Mouse (Mus musculus) liver, embryonic 14.5 days (tissue): ENCODE measurements around the gene Cnnm2. TPM values are rescaled to one million over a fixed set of nuclear protein-coding genes. Genes with fewer than 3 reads are reported as not detected.
A peak's percentile ranks its signal among the peaks of the same experiment; 100 is the strongest.

Experiments used
- ATAC-seq: fragments of 200-750 bp; cut with Nextera tagmentation; 2 replicates; pipeline ENCODE4 v1.8.0; 2017; ENCODE audit warnings: moderate number of reproducible peaks, mild to moderate bottlenecking, moderate library complexity; ENCODE audit not compliant: insufficient read depth
- DNase-seq, 3 experiments: peaks; one replicate each; pipeline ENCODE4 v3.0.0-alpha.2; 2012 to 2013; ENCODE audit warnings: low read depth in 3 of 3, low spot score in 3 of 3
- H3K27ac ChIP-seq: fragments of 300-500 bp; sonication (generic); 2 replicates; pipeline ENCODE4 v1.5.1; 2014; ENCODE audit warnings: moderate library complexity, mild to moderate bottlenecking, control low read depth, inconsistent platforms
- H3K27me3 ChIP-seq: fragments of 300-500 bp; sonication (generic); 2 replicates; pipeline ENCODE4 v1.6.1; 2014; ENCODE audit warnings: mild to moderate bottlenecking, low read length, moderate library complexity; ENCODE audit not compliant: control insufficient read depth, insufficient read depth
- H3K36me3 ChIP-seq: fragments of 300-500 bp; sonication (generic); replicated peaks from 2 replicates; pipeline ENCODE4 v1.6.1; 2014; ENCODE audit warnings: low read depth; ENCODE audit not compliant: control insufficient read depth, insufficient read depth
- H3K4me1 ChIP-seq, 2 experiments: fragments of 200-500 bp in 1 of 2; fragments of 300-500 bp in 1 of 2; sonication (generic) in 1 of 2; replicated peaks; 2 replicates each; pipeline ENCODE4 v1.6.1; 2012 to 2014; ENCODE audit warnings: antibody characterized with exemption in 1 of 2, inconsistent platforms in 1 of 2, low read length in 1 of 2; ENCODE audit not compliant: control insufficient read depth in 2 of 2, insufficient read depth in 2 of 2
- H3K4me2 ChIP-seq: fragments of 300-500 bp; sonication (generic); 2 replicates; pipeline ENCODE4 v1.6.1; 2014; ENCODE audit warnings: low read depth, mild to moderate bottlenecking, control low read depth, moderate library complexity
- H3K4me3 ChIP-seq, 2 experiments: fragments of 200-500 bp in 1 of 2; fragments of 300-500 bp in 1 of 2; sonication (generic) in 1 of 2; 2 replicates each; pipeline ENCODE4 v1.5.1; 2012 to 2014; ENCODE audit warnings: low read depth in 2 of 2, low read length in 2 of 2, mild to moderate bottlenecking in 2 of 2, control low read depth in 1 of 2, inconsistent platforms in 1 of 2, moderate library complexity in 1 of 2; ENCODE audit not compliant: insufficient read depth in 1 of 2
- H3K9ac ChIP-seq: fragments of 300-500 bp; sonication (generic); replicated peaks from 2 replicates; pipeline ENCODE4 v1.6.1; 2014; ENCODE audit warnings: mild to moderate bottlenecking, control low read depth, moderate library complexity
- H3K9me3 ChIP-seq: fragments of 300-500 bp; sonication (generic); 2 replicates; pipeline ENCODE4 v1.6.1; 2016; ENCODE audit warnings: low read length, mixed read lengths; ENCODE audit not compliant: control insufficient read depth
- CTCF ChIP-seq: IDR thresholded peaks from 2 replicates; pipeline ENCODE4 v1.5.1; 2016; ENCODE audit warnings: antibody characterized with exemption, low read depth, control low read depth
- EP300 ChIP-seq: IDR thresholded peaks from 2 replicates; pipeline ENCODE4 v1.6.1; 2016; ENCODE audit warnings: antibody characterized with exemption, low read depth
- WGBS: fragments of 180-500 bp; shearing (Covaris S2); extraction: QIAGEN DNeasy Blood & Tissue Kit; methylation state at CpG from one replicate; pipeline ENCODE4 v1.1.7; 2014; ENCODE audit not compliant: insufficient replicate concordance; 5-methylcytosine and 5-hydroxymethylcytosine counted together
- polyA plus RNA-seq, 2 experiments: library from polyadenylated mRNA; depleted of rRNA in 1 of 2; stranded (reverse) in 1 of 2; unstranded in 1 of 2; fragments of >200 nt; fragmentation: Nextera tagmentation in 1 of 2; extraction: Ambion mirVana in 1 of 2; gene quantifications; 2 replicates each; pipeline versions ENCODE4 v1.2.1 to v1.2.3; 2012 to 2014

Gene Cnnm2
- polyA plus RNA-seq, 2 experiments = 1.5 to 1.7 TPM

- Histone ChIP-seq H3K9me3 (no peaks in the 10 kb centered on the region), H3K4me2 (peak overlapping the region; percentile 54), H3K4me3 (no peak overlapping the region), H3K27ac (peak overlapping the region; percentile 10), H3K4me1 (peaks cover 38 to 47% of the 10 kb centered on the region in 2 experiments), H3K36me3 (no peaks in the 10 kb centered on the region), H3K9ac (peak overlapping the region; percentile 18; the same call in 1 of the 2 replicates), H3K27me3 (no peaks in the 10 kb centered on the region)
- ATAC-seq (peak; percentile 36; the same call in 1 of the 2 replicates), DNase-seq (peak in 2 of 3 experiments; percentile 51 to 52)
- WGBS = 17% methylated on average over 17 of the region's 17 CpGs
- TF ChIP-seq CTCF = peak; percentile 32; the same call in 1 of the 2 replicates
- TF ChIP-seq EP300 = no peak
These were observed 102.0 kb downstream of the Cnnm2 start for GRCm38 (mm10) chr19:46863236-46863927.

GRCm38 (mm10) chr19:46864079-46864478 lies 102.7 kb downstream of the Cnnm2 start:
- H3K9ac ChIP-seq = no peak overlapping the region
- 17% methylated on average over 6 of the region's 6 CpGs for WGBS
- peaks cover 38 to 47% of the 10 kb centered on the region in 2 experiments for H3K4me1 ChIP-seq
- no peaks in the 10 kb centered on the region for H3K36me3 ChIP-seq
- H3K4me3 ChIP-seq = no peak overlapping the region
- no peak for TF ChIP-seq CTCF
- TF ChIP-seq EP300 = no peak
- DNase-seq = no peak
- peak overlapping the region; percentile 54 for H3K4me2 ChIP-seq
- no peaks in the 10 kb centered on the region for H3K27me3 ChIP-seq
- no peak overlapping the region; the same call in 1 of the 2 replicates for H3K27ac ChIP-seq
- H3K9me3 ChIP-seq = no peaks in the 10 kb centered on the region
- ATAC-seq = no peak

GRCm38 (mm10) chr19:46864731-46865331 lies 103.4 kb downstream of the Cnnm2 start:
- Histone ChIP-seq H3K4me1 (peaks cover 38 to 43% of the 10 kb centered on the region in 2 experiments), H3K4me3 (no peak overlapping the region), H3K27me3 (no peaks in the 10 kb centered on the region), H3K27ac (peak overlapping the region; percentile 55), H3K9ac (no peak overlapping the region; the same call in 1 of the 2 replicates), H3K9me3 (no peaks in the 10 kb centered on the region), H3K36me3 (no peaks in the 10 kb centered on the region), H3K4me2 (peak overlapping the region; percentile 20; the same call in 1 of the 2 replicates)
- TF ChIP-seq EP300 = no peak
- no peak for TF ChIP-seq CTCF
- DNase-seq (peak in 2 of 3 experiments; percentile 53 to 68), ATAC-seq (no peak)
- WGBS = 10% methylated on average over 6 of the region's 6 CpGs

- Histone ChIP-seq H3K9ac (0 out of 2 replicates have a peak overlapping the region, but pooled peaks have one; percentile 24), H3K27ac (peak overlapping the region; percentile 55; the same call in 1 of the 2 replicates), H3K27me3 (no peaks in the 10 kb centered on the region), H3K4me1 (peaks cover 38 to 43% of the 10 kb centered on the region in 2 experiments), H3K36me3 (no peaks in the 10 kb centered on the region), H3K9me3 (no peaks in the 10 kb centered on the region), H3K4me2 (peak overlapping the region; percentile 20; the same call in 1 of the 2 replicates), H3K4me3 (no peak overlapping the region)
- no peak for TF ChIP-seq EP300
- TF ChIP-seq CTCF = no peak
- DNase-seq (no peak), ATAC-seq (peak; percentile 61)
- WGBS = 17% methylated on average over 4 of the region's 4 CpGs
These were observed 104.0 kb downstream of the Cnnm2 start for GRCm38 (mm10) chr19:46865381-46865780.

GRCm38 (mm10) chr19:46869049-46869448 lies 107.7 kb downstream of the Cnnm2 start:
- WGBS = 47% methylated on average over 11 of the region's 11 CpGs
- ATAC-seq = no peak
- Histone ChIP-seq H3K27ac (no peak overlapping the region), H3K36me3 (no peaks in the 10 kb centered on the region), H3K4me2 (no peak overlapping the region), H3K9ac (no peak overlapping the region), H3K9me3 (no peaks in the 10 kb centered on the region), H3K4me1 (peaks cover 15 to 18% of the 10 kb centered on the region in 2 experiments), H3K4me3 (no peak overlapping the region), H3K27me3 (no peaks in the 10 kb centered on the region)
- TF ChIP-seq EP300 = no peak
- TF ChIP-seq CTCF = no peak
- no peak for DNase-seq
